Mouse (Mus musculus) CD4-positive, CD25-positive, alpha-beta regulatory T cell, adult 4 months (primary cell): ENCODE measurements around the gene Btbd1. TPM values are rescaled to one million over a fixed set of nuclear protein-coding genes. Genes with fewer than 3 reads are reported as not detected.

Source experiments
- ATAC-seq: one replicate; pipeline ENCODE4 v1.8.0; 2017
- polyA plus RNA-seq, 2 experiments: library from polyadenylated mRNA; unstranded; fragments of 100-300 nt; shearing (Covaris generic); gene quantifications; one replicate each; pipeline ENCODE4 v1.2.1; 2017

Btbd1 gene
- 10 to 100 TPM; 16.3 to 19.1 TPM for polyA plus RNA-seq

- ATAC-seq, result peak; percentile 85
These were observed at the start of gene Btbd1 for GRCm38 (mm10) chr7:81829379-81829894. Gene Btbd1 (minus strand): TSS chr7:81829431.

- ATAC-seq, result no peak
These were observed 46.1 kb upstream of the Btbd1 start for GRCm38 (mm10) chr7:81875372-81875771.

- no peak for ATAC-seq
These were observed 45.4 kb upstream of the Btbd1 start for GRCm38 (mm10) chr7:81874636-81875035.

- no peak for ATAC-seq
These were observed 44.6 kb upstream of the Btbd1 start for GRCm38 (mm10) chr7:81873807-81874206.

GRCm38 (mm10) chr7:81872493-81873013 lies 43.3 kb upstream of the Btbd1 start:
- ATAC-seq, result no peak

GRCm38 (mm10) chr7:81868158-81868557 lies 38.9 kb upstream of the Btbd1 start:
- ATAC-seq, result peak; percentile 66

- ATAC-seq, result no peak
These were observed 38.1 kb upstream of the Btbd1 start for GRCm38 (mm10) chr7:81867231-81867930.

- ATAC-seq, result no peak
These were observed 36.7 kb upstream of the Btbd1 start for GRCm38 (mm10) chr7:81865937-81866336.

GRCm38 (mm10) chr7:81864552-81864951 lies 35.3 kb upstream of the Btbd1 start:
- ATAC-seq, result no peak

GRCm38 (mm10) chr7:81862587-81863583 lies 33.7 kb upstream of the Btbd1 start:
- ATAC-seq, result peak; percentile 84

- no peak for ATAC-seq
These were observed 32.7 kb upstream of the Btbd1 start for GRCm38 (mm10) chr7:81861921-81862320.

- ATAC-seq, result no peak
These were observed 32.2 kb upstream of the Btbd1 start for GRCm38 (mm10) chr7:81861461-81861860.

- ATAC-seq, result no peak
These were observed 31.8 kb upstream of the Btbd1 start for GRCm38 (mm10) chr7:81860996-81861395.

- peak; percentile 12 for ATAC-seq
These were observed 30.8 kb upstream of the Btbd1 start for GRCm38 (mm10) chr7:81860071-81860470.

- ATAC-seq, result no peak
These were observed 29.9 kb upstream of the Btbd1 start, which contains the start of gene Tm6sf1 for GRCm38 (mm10) chr7:81858968-81859721. Gene Tm6sf1 (plus strand): TSS chr7:81859001.

GRCm38 (mm10) chr7:81858236-81858635 lies 29.0 kb upstream of the Btbd1 start:
- ATAC-seq, result no peak

GRCm38 (mm10) chr7:81856221-81856620 lies 27.0 kb upstream of the Btbd1 start:
- ATAC-seq, result no peak

GRCm38 (mm10) chr7:81855694-81856093 lies 26.5 kb upstream of the Btbd1 start, which contains the start of gene Gm10160:
Gene Gm10160 (minus strand): TSS chr7:81855794.
- no peak for ATAC-seq

- peak; percentile 78 for ATAC-seq
These were observed 25.5 kb upstream of the Btbd1 start for GRCm38 (mm10) chr7:81854568-81855307.

GRCm38 (mm10) chr7:81851706-81852105 lies 22.5 kb upstream of the Btbd1 start:
- no peak for ATAC-seq

GRCm38 (mm10) chr7:81850171-81850570 lies 20.9 kb upstream of the Btbd1 start:
- no peak for ATAC-seq
